Mouse (Mus musculus) hindbrain, embryonic 16.5 days (tissue): ENCODE measurements around the gene Sox21. TPM values are rescaled to one million over a fixed set of nuclear protein-coding genes. Genes with fewer than 3 reads are reported as not detected.
A peak's percentile ranks its signal among the peaks of the same experiment; 100 is the strongest.

Experiments used
- ATAC-seq: fragments of 200-750 bp; cut with Nextera tagmentation; 2 replicates; pipeline ENCODE4 v1.8.0; 2017; ENCODE audit warnings: moderate TSS enrichment, moderate library complexity
- H3K27ac ChIP-seq: fragments of 300-500 bp; sonication (generic); 2 replicates; pipeline ENCODE4 v1.5.1; 2014; ENCODE audit warnings: low read depth, mild to moderate bottlenecking, control low read depth, low read length, moderate library complexity
- H3K27me3 ChIP-seq: fragments of 300-500 bp; sonication (generic); replicated peaks from 2 replicates; pipeline ENCODE4 v1.6.1; 2014; ENCODE audit warnings: low read length; ENCODE audit not compliant: control insufficient read depth, insufficient read depth
- H3K36me3 ChIP-seq: fragments of 300-500 bp; sonication (generic); 2 replicates; pipeline ENCODE4 v1.6.1; 2014; ENCODE audit warnings: mild to moderate bottlenecking, low read length, moderate library complexity, mixed read lengths; ENCODE audit not compliant: control insufficient read depth, insufficient read depth
- H3K4me1 ChIP-seq: fragments of 300-500 bp; sonication (generic); 2 replicates; pipeline ENCODE4 v1.6.1; 2014; ENCODE audit warnings: low read depth, low read length; ENCODE audit not compliant: control insufficient read depth, insufficient read depth
- H3K4me2 ChIP-seq: fragments of 300-500 bp; sonication (generic); 2 replicates; pipeline ENCODE4 v1.6.1; 2014; ENCODE audit warnings: mild to moderate bottlenecking, low read length, control low read depth, moderate library complexity
- H3K4me3 ChIP-seq: fragments of 300-500 bp; sonication (generic); 2 replicates; pipeline ENCODE4 v1.5.1; 2014; ENCODE audit warnings: mild to moderate bottlenecking, low read length, control low read depth, moderate library complexity
- H3K9ac ChIP-seq: fragments of 300-500 bp; sonication (generic); 2 replicates; pipeline ENCODE4 v1.6.1; 2014; ENCODE audit warnings: low read depth, mild to moderate bottlenecking, control low read depth, low read length, moderate library complexity
- H3K9me3 ChIP-seq: fragments of 300-500 bp; sonication (generic); 2 replicates; pipeline ENCODE4 v1.6.1; 2014; ENCODE audit warnings: mild to moderate bottlenecking, low read length, moderate library complexity; ENCODE audit not compliant: control insufficient read depth
- WGBS: fragments of 180-500 bp; shearing (Covaris S2); extraction: QIAGEN DNeasy Blood & Tissue Kit; methylation state at CpG from one replicate; pipeline ENCODE4 v1.1.7; 2014; 5-methylcytosine and 5-hydroxymethylcytosine counted together
- polyA plus RNA-seq: library from polyadenylated mRNA; unstranded; fragments of >200 nt; fragmentation: Nextera tagmentation; extraction: Ambion mirVana; gene quantifications from 2 replicates; pipeline ENCODE4 v1.2.1, GENCODE M21; 2015

Gene Sox21
- 2.2 and 3.6 TPM in 2 replicates for polyA plus RNA-seq

- H3K27ac ChIP-seq = peak within 1 kb of the TSS; percentile 75
- peak within 1 kb of the TSS; percentile 87 for H3K4me2 ChIP-seq
- ATAC-seq = peak; percentile 92
- H3K36me3 ChIP-seq = no peaks in the 10 kb centered on the region
- H3K4me3 ChIP-seq = peak within 1 kb of the TSS; percentile 51
- peaks cover 22% of the 10 kb centered on the region for H3K4me1 ChIP-seq
- peak within 1 kb of the TSS; percentile 59 for H3K9ac ChIP-seq
- no peaks in the 10 kb centered on the region for H3K9me3 ChIP-seq
- H3K27me3 ChIP-seq = peaks cover 16% of the 10 kb centered on the region
- 0% methylated on average over 34 of the region's 34 CpGs for WGBS
These were observed at the start of gene Sox21 for GRCm38 (mm10) chr14:118236886-118237289. Gene Sox21, minus strand, starts transcription at chr14:118237030.

- Histone ChIP-seq H3K27ac (no peak overlapping the region), H3K4me2 (no peak overlapping the region), H3K4me1 (no peaks in the 10 kb centered on the region), H3K4me3 (no peak overlapping the region), H3K9ac (no peak overlapping the region), H3K9me3 (no peaks in the 10 kb centered on the region), H3K36me3 (no peaks in the 10 kb centered on the region), H3K27me3 (no peaks in the 10 kb centered on the region)
- no peak for ATAC-seq
- WGBS = 81% methylated on average over 2 of the region's 2 CpGs
These were observed 49.3 kb upstream of the Sox21 start for GRCm38 (mm10) chr14:118286096-118286495.

- Histone ChIP-seq H3K9me3 (peaks cover 11% of the 10 kb centered on the region), H3K9ac (no peak overlapping the region), H3K4me1 (no peaks in the 10 kb centered on the region), H3K27ac (no peak overlapping the region), H3K4me2 (no peak overlapping the region), H3K4me3 (no peak overlapping the region), H3K36me3 (no peaks in the 10 kb centered on the region), H3K27me3 (no peaks in the 10 kb centered on the region)
- ATAC-seq = no peak
- WGBS = 69% methylated on average over 14 of the region's 14 CpGs
These were observed 46.1 kb upstream of the Sox21 start for GRCm38 (mm10) chr14:118282917-118283316.

GRCm38 (mm10) chr14:118282272-118282671 is 45.4 kb upstream of the Sox21 start:
- 97% methylated on average over 3 of the region's 3 CpGs for WGBS
- H3K36me3 ChIP-seq = no peaks in the 10 kb centered on the region
- peaks cover 11% of the 10 kb centered on the region for H3K9me3 ChIP-seq
- no peak for ATAC-seq
- H3K9ac ChIP-seq = no peak overlapping the region
- H3K27me3 ChIP-seq = no peaks in the 10 kb centered on the region
- H3K4me2 ChIP-seq = no peak overlapping the region
- no peak overlapping the region for H3K27ac ChIP-seq
- no peaks in the 10 kb centered on the region for H3K4me1 ChIP-seq
- no peak overlapping the region for H3K4me3 ChIP-seq

GRCm38 (mm10) chr14:118277704-118278498 is 41.1 kb upstream of the Sox21 start:
- Histone ChIP-seq H3K36me3 (no peaks in the 10 kb centered on the region), H3K4me1 (no peaks in the 10 kb centered on the region), H3K9ac (no peak overlapping the region), H3K27ac (no peak overlapping the region), H3K4me2 (no peak overlapping the region), H3K27me3 (no peaks in the 10 kb centered on the region), H3K9me3 (peaks cover 11% of the 10 kb centered on the region), H3K4me3 (no peak overlapping the region)
- 84% methylated on average over 7 of the region's 7 CpGs for WGBS
- ATAC-seq = no peak

GRCm38 (mm10) chr14:118272594-118273555 is 36.0 kb upstream of the Sox21 start:
- no peaks in the 10 kb centered on the region for H3K27me3 ChIP-seq
- H3K4me2 ChIP-seq = no peak overlapping the region
- no peaks in the 10 kb centered on the region for H3K4me1 ChIP-seq
- no peak overlapping the region for H3K4me3 ChIP-seq
- no peak overlapping the region for H3K27ac ChIP-seq
- H3K9me3 ChIP-seq = no peaks in the 10 kb centered on the region
- ATAC-seq = no peak
- WGBS = 89% methylated on average over 6 of the region's 6 CpGs
- H3K36me3 ChIP-seq = no peaks in the 10 kb centered on the region
- no peak overlapping the region for H3K9ac ChIP-seq

GRCm38 (mm10) chr14:118268849-118269248 is 32.0 kb upstream of the Sox21 start:
- WGBS = 89% methylated on average over 4 of the region's 4 CpGs

GRCm38 (mm10) chr14:118266660-118267059 is 29.8 kb upstream of the Sox21 start, which contains the start of gene Gm9376:
Gene Gm9376, plus strand, starts transcription at chr14:118266960.
- H3K4me3 ChIP-seq = no peak within 1 kb of the TSS
- no peaks in the 10 kb centered on the region for H3K9me3 ChIP-seq
- H3K4me2 ChIP-seq = no peak within 1 kb of the TSS
- no peak for ATAC-seq
- H3K27ac ChIP-seq = no peak within 1 kb of the TSS
- no peaks in the 10 kb centered on the region for H3K36me3 ChIP-seq
- no peaks in the 10 kb centered on the region for H3K27me3 ChIP-seq
- no peak within 1 kb of the TSS for H3K9ac ChIP-seq
- 95% methylated on average over 2 of the region's 2 CpGs for WGBS
- no peaks in the 10 kb centered on the region for H3K4me1 ChIP-seq

More at GRCm38 (mm10) chr14:118268849-118269248, 32.0 kb upstream of the Sox21 start:
- Histone ChIP-seq H3K27ac (no peak overlapping the region), H3K4me3 (no peak overlapping the region), H3K4me2 (no peak overlapping the region), H3K9me3 (no peaks in the 10 kb centered on the region), H3K9ac (no peak overlapping the region), H3K27me3 (no peaks in the 10 kb centered on the region), H3K36me3 (no peaks in the 10 kb centered on the region), H3K4me1 (no peaks in the 10 kb centered on the region)
- no peak for ATAC-seq

- no peaks in the 10 kb centered on the region for H3K36me3 ChIP-seq
- no peak overlapping the region for H3K4me2 ChIP-seq
- ATAC-seq = no peak
- WGBS = 91% methylated on average over 6 of the region's 6 CpGs
- H3K4me3 ChIP-seq = no peak overlapping the region
- no peaks in the 10 kb centered on the region for H3K27me3 ChIP-seq
- H3K4me1 ChIP-seq = no peaks in the 10 kb centered on the region
- H3K9me3 ChIP-seq = no peaks in the 10 kb centered on the region
- no peak overlapping the region for H3K27ac ChIP-seq
- no peak overlapping the region for H3K9ac ChIP-seq
These were observed 16.6 kb upstream of the Sox21 start for GRCm38 (mm10) chr14:118253381-118253780.
